Mouse (Mus musculus) myocyte (in vitro differentiated cells): ENCODE measurements around the gene P4ha1. TPM values are rescaled to one million over a fixed set of nuclear protein-coding genes. Genes with fewer than 3 reads are reported as not detected.

Experiments
- H3K27me3 ChIP-seq: one replicate; pipeline ENCODE4 v1.6.1; 2011; ENCODE audit not compliant: control insufficient read depth, insufficient read depth, insufficient read length
- H3K36me3 ChIP-seq: one replicate; pipeline ENCODE4 v1.6.1; 2011; ENCODE audit not compliant: control insufficient read depth, insufficient read depth
- H3K4me2 ChIP-seq: one replicate; pipeline ENCODE4 v1.6.1; 2011; ENCODE audit warnings: low read depth, control low read depth
- H3K4me3 ChIP-seq: one replicate; pipeline ENCODE4 v1.5.1; 2011; ENCODE audit warnings: mild to moderate bottlenecking, control low read depth, moderate library complexity
- H3K79me2 ChIP-seq: one replicate; pipeline ENCODE4 v1.6.1; 2011; ENCODE audit not compliant: control insufficient read depth, insufficient read depth
- H3ac ChIP-seq: one replicate; pipeline ENCODE4 v1.6.1; 2011; ENCODE audit not compliant: control insufficient read depth, insufficient read length
- CEBPB ChIP-seq: IDR thresholded peaks from 2 replicates; pipeline ENCODE4 v1.6.1; 2011; ENCODE audit warnings: mild to moderate bottlenecking, moderate library complexity; ENCODE audit not compliant: poor library complexity, insufficient read depth, severe bottlenecking
- E2F4 ChIP-seq: IDR thresholded peaks from one replicate; pipeline ENCODE4 v1.6.1; 2011; ENCODE audit warnings: mild to moderate bottlenecking, control low read depth, moderate library complexity; ENCODE audit not compliant: insufficient read depth
- MAX ChIP-seq: IDR thresholded peaks from one replicate; pipeline ENCODE4 v1.6.1; 2011; ENCODE audit warnings: low read depth, mild to moderate bottlenecking, control low read depth
- MYOD1 ChIP-seq, 3 experiments: IDR thresholded peaks; one replicate each; pipeline ENCODE4 v1.6.1; 2011; ENCODE audit warnings: control low read depth in 2 of 3, low read depth in 2 of 3, mild to moderate bottlenecking in 2 of 3, moderate library complexity in 1 of 3; ENCODE audit not compliant: insufficient read length in 2 of 3, control insufficient read depth in 1 of 3
- MYOG ChIP-seq, 3 experiments: IDR thresholded peaks; one replicate each; pipeline ENCODE4 v1.6.1; 2011; ENCODE audit warnings: control low read depth in 2 of 3, low read depth in 2 of 3, mild to moderate bottlenecking in 2 of 3; ENCODE audit not compliant: insufficient read length in 2 of 3, control insufficient read depth in 1 of 3, insufficient read depth in 1 of 3
- POLR2A ChIP-seq: IDR thresholded peaks from one replicate; pipeline ENCODE4 v1.6.1; 2011; ENCODE audit warnings: low read depth, mild to moderate bottlenecking, control low read depth, moderate library complexity; ENCODE audit not compliant: insufficient read length
- POLR2AphosphoS2 ChIP-seq: IDR thresholded peaks from one replicate; pipeline ENCODE4 v1.6.1; 2011; ENCODE audit warnings: low read depth, control low read depth; ENCODE audit not compliant: insufficient read length
- REST ChIP-seq: IDR thresholded peaks from one replicate; pipeline ENCODE4 v1.6.1; 2011; ENCODE audit warnings: mild to moderate bottlenecking, control low read depth, moderate library complexity; ENCODE audit not compliant: insufficient read depth, insufficient read length
- SRF ChIP-seq: IDR thresholded peaks from one replicate; pipeline ENCODE4 v1.6.1; 2011; ENCODE audit warnings: low read depth; ENCODE audit not compliant: control insufficient read depth, insufficient read length
- TCF12 ChIP-seq: IDR thresholded peaks from one replicate; pipeline ENCODE4 v1.6.1; 2011; ENCODE audit warnings: mild to moderate bottlenecking, control low read depth; ENCODE audit not compliant: poor library complexity, insufficient read depth, severe bottlenecking
- TCF3 ChIP-seq: IDR thresholded peaks from one replicate; pipeline ENCODE4 v1.6.1; 2011; ENCODE audit warnings: low read depth, control low read depth; ENCODE audit not compliant: insufficient read length
- USF1 ChIP-seq: IDR thresholded peaks from one replicate; pipeline ENCODE4 v1.6.1; 2011; ENCODE audit warnings: low read depth, mild to moderate bottlenecking, control low read depth, moderate library complexity
- polyA plus RNA-seq: library from polyadenylated mRNA; unstranded; fragments of >200 nt; fragmentation: generic; extraction: Trizol; gene quantifications from one replicate; pipeline ENCODE4 v1.2.1, GENCODE M21; 2012; ENCODE audit warnings: missing spikeins

P4ha1 gene
- polyA plus RNA-seq, 1 experiment = 107 TPM

DNA sequence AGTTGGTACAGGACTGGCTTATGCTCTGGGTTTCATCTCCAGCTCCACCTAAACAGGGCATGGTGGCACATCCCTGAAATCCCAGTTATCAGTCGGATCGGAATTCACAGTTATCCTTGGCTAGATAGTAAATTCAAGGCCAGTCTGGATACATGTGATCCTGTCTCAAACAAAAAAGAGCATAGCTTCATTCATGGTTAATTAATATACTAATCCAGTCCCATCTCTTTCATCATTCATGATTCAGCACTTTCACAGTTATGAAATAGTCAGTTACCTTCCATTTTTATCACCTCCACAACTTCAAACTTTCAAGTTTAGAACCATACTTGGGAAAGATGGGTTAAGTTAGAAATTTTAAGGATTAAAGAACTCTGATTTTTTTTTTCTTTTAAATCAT, 13.0 kb downstream of the P4ha1 start:
- Histone ChIP-seq H3K36me3 (peaks cover 38% of the 10 kb centered on the region), H3K79me2 (peaks cover 72% of the 10 kb centered on the region), H3ac (no peak overlapping the region), H3K4me2 (no peak overlapping the region), H3K4me3 (no peak overlapping the region), H3K27me3 (no peaks in the 10 kb centered on the region)
- no peak for TF ChIP-seq TCF12
- no peak for TF ChIP-seq MYOD1 (IDR thresholded peaks at IDR 0.05; ENCODE audit: control insufficient read depth in 1 of 3, insufficient read length in 2 of 3, low read depth in 2 of 3)
- TF ChIP-seq CEBPB = no peak
- TF ChIP-seq REST = no peak
- TF ChIP-seq POLR2AphosphoS2 = no peak
- no peak for TF ChIP-seq POLR2A

DNA sequence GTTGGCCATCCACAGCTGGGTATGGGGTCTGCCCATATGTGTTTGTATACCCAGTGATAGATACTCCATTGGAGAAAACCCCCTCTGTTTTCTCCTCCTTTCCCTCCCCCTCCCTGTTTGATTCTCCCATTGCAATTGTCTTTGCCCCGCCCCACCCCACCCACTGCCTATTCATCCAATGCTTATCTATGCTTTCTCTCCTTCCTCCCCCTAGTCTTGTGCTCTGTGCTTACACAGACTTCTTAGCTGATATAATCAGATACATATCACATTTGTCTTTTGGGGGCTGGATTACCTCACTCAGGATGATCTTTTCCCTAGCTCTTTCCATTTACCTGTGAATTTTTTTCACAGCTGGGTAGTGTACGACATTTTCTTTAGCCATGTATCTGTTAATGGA, 23.5 kb downstream of the P4ha1 start:
- no peaks in the 10 kb centered on the region for H3K27me3 ChIP-seq
- TF ChIP-seq TCF12 (no peak), POLR2AphosphoS2 (no peak), SRF (no peak), REST (no peak), MYOG (IDR thresholded peaks at IDR 0.05; ENCODE audit: control insufficient read depth in 1 of 3, insufficient read depth in 1 of 3, insufficient read length in 2 of 3, low read depth in 2 of 3) (no peak), CEBPB (no peak), TCF3 (no peak), E2F4 (no peak), USF1 (no peak), MYOD1 (IDR thresholded peaks at IDR 0.05; ENCODE audit: control insufficient read depth in 1 of 3, insufficient read length in 2 of 3, low read depth in 2 of 3) (no peak), POLR2A (no peak), MAX (no peak)
- H3K79me2 ChIP-seq = no peaks in the 10 kb centered on the region
- H3ac ChIP-seq = no peak overlapping the region
- H3K4me2 ChIP-seq = no peak overlapping the region
- no peak overlapping the region for H3K4me3 ChIP-seq
- H3K36me3 ChIP-seq = peaks cover 84% of the 10 kb centered on the region

- Histone ChIP-seq H3K36me3 (peaks cover 92% of the 10 kb centered on the region), H3ac (no peak overlapping the region), H3K27me3 (no peaks in the 10 kb centered on the region), H3K4me3 (no peak overlapping the region), H3K79me2 (no peaks in the 10 kb centered on the region), H3K4me2 (no peak overlapping the region)
- no peak for TF ChIP-seq TCF12
- TF ChIP-seq POLR2AphosphoS2 = no peak
- TF ChIP-seq POLR2A = no peak
- no peak for TF ChIP-seq TCF3
- no peak for TF ChIP-seq CEBPB
- no peak for TF ChIP-seq REST
- TF ChIP-seq SRF = no peak
- no peak for TF ChIP-seq MYOG (IDR thresholded peaks at IDR 0.05; ENCODE audit: control insufficient read depth in 1 of 3, insufficient read depth in 1 of 3, insufficient read length in 2 of 3, low read depth in 2 of 3)
- TF ChIP-seq E2F4 = no peak
- no peak for TF ChIP-seq MAX
- no peak for TF ChIP-seq USF1
- no peak for TF ChIP-seq MYOD1 (IDR thresholded peaks at IDR 0.05; ENCODE audit: control insufficient read depth in 1 of 3, insufficient read length in 2 of 3, low read depth in 2 of 3)
These were observed 25.1 kb downstream of the P4ha1 start for GRCm38 (mm10) chr10:59348200-59348599.

DNA sequence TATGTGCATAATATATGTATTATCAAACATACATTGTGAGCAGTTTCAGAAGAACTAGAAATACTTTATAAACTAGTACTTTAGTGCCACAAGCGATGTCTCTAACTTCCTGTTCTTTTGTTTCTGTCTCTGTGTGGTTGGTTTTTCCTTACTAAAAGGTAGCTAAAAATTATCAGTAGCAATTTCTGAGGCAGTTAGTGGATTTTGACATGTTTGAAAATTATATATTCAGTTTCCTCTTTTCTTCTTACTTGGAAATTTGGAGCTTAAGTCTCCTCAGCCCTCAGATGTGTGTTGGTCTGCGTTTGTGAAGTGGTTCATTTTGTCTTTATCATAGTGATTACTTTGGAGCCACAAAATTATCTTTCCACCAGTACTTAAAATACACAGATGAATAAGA, 26.4 kb downstream of the P4ha1 start:
- Histone ChIP-seq H3K79me2 (no peaks in the 10 kb centered on the region), H3K36me3 (peaks cover 92% of the 10 kb centered on the region), H3ac (no peak overlapping the region), H3K4me3 (no peak overlapping the region), H3K27me3 (no peaks in the 10 kb centered on the region), H3K4me2 (no peak overlapping the region)
- TF ChIP-seq USF1 (no peak), POLR2AphosphoS2 (no peak), TCF3 (no peak), REST (no peak), CEBPB (no peak), TCF12 (no peak), MYOD1 (IDR thresholded peaks at IDR 0.05; ENCODE audit: control insufficient read depth in 1 of 3, insufficient read length in 2 of 3, low read depth in 2 of 3) (no peak), E2F4 (no peak), SRF (no peak), POLR2A (no peak), MAX (no peak), MYOG (IDR thresholded peaks at IDR 0.05; ENCODE audit: control insufficient read depth in 1 of 3, insufficient read depth in 1 of 3, insufficient read length in 2 of 3, low read depth in 2 of 3) (no peak)

DNA sequence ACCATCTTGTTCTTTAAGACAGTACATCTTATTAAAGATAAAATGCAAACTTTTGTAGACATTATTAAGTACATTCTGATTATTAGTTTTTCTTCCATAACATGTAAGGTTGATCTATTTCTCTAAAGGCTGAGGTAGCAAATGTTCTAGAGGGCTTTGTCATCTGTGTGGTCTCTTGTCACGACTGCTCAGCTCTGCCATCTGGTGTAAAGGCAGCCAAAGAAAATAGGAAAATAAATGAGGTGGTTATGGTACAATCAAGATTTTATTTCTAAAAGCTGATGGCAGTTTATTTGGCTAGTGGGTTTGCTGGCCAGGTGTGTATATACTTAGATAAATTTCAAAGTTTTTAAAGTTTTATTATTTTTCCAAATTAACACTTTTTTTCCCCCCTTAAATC, 30.0 kb downstream of the P4ha1 start:
- H3ac ChIP-seq = no peak overlapping the region
- no peak overlapping the region for H3K4me2 ChIP-seq
- no peaks in the 10 kb centered on the region for H3K27me3 ChIP-seq
- H3K4me3 ChIP-seq = no peak overlapping the region
- TF ChIP-seq SRF = no peak
- TF ChIP-seq TCF12 = no peak
- TF ChIP-seq REST = no peak
- no peak for TF ChIP-seq CEBPB
- TF ChIP-seq MYOG (IDR thresholded peaks at IDR 0.05; ENCODE audit: control insufficient read depth in 1 of 3, insufficient read depth in 1 of 3, insufficient read length in 2 of 3, low read depth in 2 of 3) = no peak
- TF ChIP-seq MAX = no peak
- no peak for TF ChIP-seq MYOD1 (IDR thresholded peaks at IDR 0.05; ENCODE audit: control insufficient read depth in 1 of 3, insufficient read length in 2 of 3, low read depth in 2 of 3)
- no peak for TF ChIP-seq POLR2A
- TF ChIP-seq E2F4 = no peak
- TF ChIP-seq POLR2AphosphoS2 = no peak
- TF ChIP-seq TCF3 = no peak
- no peak for TF ChIP-seq USF1
- H3K79me2 ChIP-seq = no peaks in the 10 kb centered on the region
- peaks cover 88% of the 10 kb centered on the region for H3K36me3 ChIP-seq
